Mouse (Mus musculus): ENCODE measurements at regions not wholly inside any gene's neighbourhood (a gene's known extent, or its start where the extent isn't known, plus 50 kb on each side); places are given as distances from the start of the nearest gene placed in this dataset.

DNA sequence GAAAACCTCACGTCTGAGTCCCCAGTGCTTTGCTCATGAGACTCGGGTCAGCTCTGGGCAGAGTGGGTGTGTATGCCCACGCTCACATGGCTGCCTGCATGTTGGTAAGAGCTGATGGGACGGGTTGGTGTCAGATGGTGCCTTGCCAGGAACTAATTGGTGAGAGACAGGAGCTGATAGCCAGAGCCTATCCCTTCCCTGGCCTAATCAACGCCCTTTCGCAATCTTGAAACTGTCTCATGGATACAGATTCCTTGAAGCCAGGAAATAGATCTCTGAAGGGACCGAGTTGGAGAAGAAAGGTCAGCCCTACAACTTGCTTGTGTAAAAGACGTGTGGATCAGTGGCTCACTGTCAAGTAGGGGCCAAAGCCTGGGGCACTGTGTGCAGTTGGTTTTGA is 95.3 kb upstream of the Bcl6 start:
- no peak for DNase-seq (ENCODE audit: extremely low spot score, low spot score)
- Histone ChIP-seq H3K4me3 (no peak overlapping the region), H3K27me3 (ENCODE audit: poor library complexity, severe bottlenecking) (no peaks in the 10 kb centered on the region), H3K27ac (no peak overlapping the region), H3K9me3 (no peaks in the 10 kb centered on the region), H3K36me3 (replicated peaks) (no peaks in the 10 kb centered on the region), H3K4me1 (0 out of 2 replicates have a peak, but pooled peaks cover 2% of the 10 kb centered on the region)
- WGBS, result 84% methylated on average over 8 of the region's 8 CpGs

DNA sequence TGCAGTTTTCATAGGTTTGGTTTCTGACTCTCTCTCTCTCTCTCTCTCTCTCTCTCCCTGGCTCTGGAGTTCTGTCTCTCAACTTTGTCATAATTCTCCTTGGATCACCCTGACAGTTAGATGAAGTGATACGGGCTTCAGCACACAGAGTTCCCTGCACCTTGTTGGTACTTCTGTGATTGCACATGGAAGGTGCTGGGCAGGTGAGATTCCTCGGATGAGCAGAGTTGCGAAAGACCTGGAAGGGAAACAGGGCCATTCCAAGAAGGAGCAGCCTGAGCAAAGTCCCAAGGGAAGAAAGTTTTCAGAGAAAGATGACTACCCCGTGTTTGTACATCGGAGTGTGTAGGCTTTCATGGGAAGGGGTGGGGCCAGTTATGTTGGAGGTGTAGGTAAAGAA is 91.8 kb upstream of the Bcl6 start:
- Histone ChIP-seq H3K9me3 (no peaks in the 10 kb centered on the region), H3K27ac (no peak overlapping the region), H3K36me3 (replicated peaks) (no peaks in the 10 kb centered on the region), H3K27me3 (ENCODE audit: poor library complexity, severe bottlenecking) (no peaks in the 10 kb centered on the region), H3K4me1 (0 out of 2 replicates have a peak, but pooled peaks cover 2% of the 10 kb centered on the region), H3K4me3 (no peak overlapping the region)
- 88% methylated on average over 5 of the region's 5 CpGs for WGBS
- no peak for DNase-seq (ENCODE audit: extremely low spot score, low spot score)

DNA sequence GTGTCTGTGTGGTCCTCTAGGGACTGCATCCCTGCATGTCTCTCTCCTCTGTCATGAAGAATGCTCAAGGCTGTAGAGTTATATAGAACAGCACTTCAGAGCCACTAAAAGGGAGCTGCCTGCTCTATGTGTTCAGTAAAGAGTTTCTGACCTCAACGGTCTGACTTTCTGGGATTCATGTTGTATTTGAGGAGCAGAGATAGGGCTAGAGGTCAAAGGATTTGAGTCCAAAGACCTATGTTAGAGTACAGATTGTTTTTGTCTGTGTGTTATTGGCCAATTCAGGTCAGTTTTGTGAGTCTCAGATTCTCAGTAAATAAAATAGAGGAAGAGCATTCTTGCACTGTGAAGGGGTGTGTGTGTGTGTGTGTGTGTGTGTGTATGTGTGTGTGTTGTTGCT is 90.0 kb upstream of the Bcl6 start:
- 93% methylated on average over 1 of the region's 1 CpGs for WGBS
- Histone ChIP-seq H3K27me3 (ENCODE audit: poor library complexity, severe bottlenecking) (no peaks in the 10 kb centered on the region), H3K36me3 (replicated peaks) (no peaks in the 10 kb centered on the region), H3K4me3 (no peak overlapping the region), H3K27ac (no peak overlapping the region), H3K9me3 (no peaks in the 10 kb centered on the region), H3K4me1 (0 out of 2 replicates have a peak, but pooled peaks cover 2% of the 10 kb centered on the region)
- DNase-seq (ENCODE audit: extremely low spot score, low spot score), result no peak

- no peak for DNase-seq (ENCODE audit: extremely low spot score, low spot score)
- Histone ChIP-seq H3K36me3 (replicated peaks) (no peaks in the 10 kb centered on the region), H3K27ac (no peak overlapping the region), H3K4me1 (0 out of 2 replicates have a peak, but pooled peaks cover 2% of the 10 kb centered on the region), H3K27me3 (ENCODE audit: poor library complexity, severe bottlenecking) (no peaks in the 10 kb centered on the region), H3K4me3 (no peak overlapping the region), H3K9me3 (no peaks in the 10 kb centered on the region)
- WGBS, result 78% methylated on average over 2 of the region's 2 CpGs
Observed at GRCm38 (mm10) chr16:24077428-24077827, 88.8 kb upstream of the Bcl6 start.

DNA sequence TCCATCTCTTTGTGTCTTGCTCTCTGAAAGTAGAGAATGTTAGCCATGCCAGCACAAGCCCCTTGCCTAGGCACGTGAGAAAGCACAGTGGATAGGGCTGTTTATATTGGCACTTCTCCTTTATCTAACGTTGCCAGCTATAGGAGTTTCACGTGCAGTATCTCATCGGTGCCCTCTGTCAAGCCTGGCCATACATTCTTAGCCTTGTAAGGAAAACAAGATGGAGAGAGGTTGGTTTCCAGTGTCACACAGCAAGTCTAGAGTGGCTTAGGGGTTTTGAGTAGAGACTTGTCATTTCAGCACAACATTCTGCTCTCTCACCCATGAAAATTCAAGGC is 88.1 kb upstream of the Bcl6 start:
- Histone ChIP-seq H3K36me3 (replicated peaks) (no peaks in the 10 kb centered on the region), H3K4me3 (no peak overlapping the region), H3K27me3 (ENCODE audit: poor library complexity, severe bottlenecking) (no peaks in the 10 kb centered on the region), H3K9me3 (no peaks in the 10 kb centered on the region), H3K4me1 (0 out of 2 replicates have a peak, but pooled peaks cover 1% of the 10 kb centered on the region), H3K27ac (no peak overlapping the region)
- DNase-seq (ENCODE audit: extremely low spot score, low spot score), result no peak
- 94% methylated on average over 4 of the region's 4 CpGs for WGBS

DNA sequence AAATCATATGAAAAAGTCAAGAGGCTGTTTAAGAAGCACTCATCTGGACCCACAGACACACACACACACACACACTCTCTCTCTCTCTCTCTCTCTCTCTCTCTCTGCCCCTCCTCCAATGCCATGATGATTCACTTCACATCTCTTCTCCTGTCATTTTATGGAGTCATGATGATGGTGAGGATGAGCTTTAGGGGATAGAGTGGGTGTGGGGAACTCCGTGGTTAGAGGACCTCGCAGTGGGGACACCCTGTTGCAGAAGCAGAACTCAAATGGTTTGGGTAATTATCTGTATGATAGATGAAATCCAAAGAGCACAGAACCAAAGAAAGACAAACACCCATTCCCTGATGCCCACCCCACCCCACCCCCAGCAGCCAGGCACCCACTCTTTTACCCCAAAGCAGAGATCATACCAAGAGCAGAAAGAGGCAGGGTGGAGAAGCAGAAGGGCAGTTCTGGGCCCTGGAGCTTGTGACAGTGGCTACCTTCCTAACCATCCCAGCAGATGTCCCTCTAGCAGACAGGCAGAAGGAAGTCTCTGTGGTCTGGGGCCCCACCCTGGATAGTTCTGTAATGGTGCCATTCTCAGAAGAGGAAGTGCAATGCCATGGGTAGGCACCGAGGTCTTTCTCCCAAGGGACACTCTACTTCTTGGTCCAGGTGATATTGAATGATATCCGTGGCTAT is 87.6 kb upstream of the Bcl6 start:
- no peaks in the 10 kb centered on the region for H3K27me3 ChIP-seq (ENCODE audit: poor library complexity, severe bottlenecking)
- no peaks in the 10 kb centered on the region for H3K9me3 ChIP-seq
- no peak overlapping the region for H3K4me3 ChIP-seq
- no peak overlapping the region for H3K27ac ChIP-seq
- DNase-seq (ENCODE audit: extremely low spot score, low spot score), result no peak
- no peaks in the 10 kb centered on the region for H3K4me1 ChIP-seq
- no peaks in the 10 kb centered on the region for H3K36me3 ChIP-seq (replicated peaks)
- 89% methylated on average over 4 of the region's 4 CpGs for WGBS

GRCm38 (mm10) chr16:24073613-24074244 is 85.1 kb upstream of the Bcl6 start:
- no peaks in the 10 kb centered on the region for H3K36me3 ChIP-seq (replicated peaks)
- 92% methylated on average over 8 of the region's 8 CpGs for WGBS
- no peak overlapping the region for H3K4me3 ChIP-seq

GRCm38 (mm10) chr16:24073065-24073464 is 84.4 kb upstream of the Bcl6 start:
- Histone ChIP-seq H3K4me3 (no peak overlapping the region), H3K36me3 (replicated peaks) (no peaks in the 10 kb centered on the region), H3K4me1 (0 out of 2 replicates have a peak, but pooled peaks cover 4% of the 10 kb centered on the region), H3K27me3 (ENCODE audit: poor library complexity, severe bottlenecking) (no peaks in the 10 kb centered on the region), H3K27ac (no peak overlapping the region), H3K9me3 (no peaks in the 10 kb centered on the region)
- WGBS, result 91% methylated on average over 6 of the region's 6 CpGs
- DNase-seq (ENCODE audit: extremely low spot score, low spot score), result no peak

More at GRCm38 (mm10) chr16:24073613-24074244, 85.1 kb upstream of the Bcl6 start:
- Histone ChIP-seq H3K27me3 (ENCODE audit: poor library complexity, severe bottlenecking) (no peaks in the 10 kb centered on the region), H3K27ac (no peak overlapping the region), H3K4me1 (no peaks in the 10 kb centered on the region), H3K9me3 (no peaks in the 10 kb centered on the region)
- DNase-seq (ENCODE audit: extremely low spot score, low spot score), result no peak

DNA sequence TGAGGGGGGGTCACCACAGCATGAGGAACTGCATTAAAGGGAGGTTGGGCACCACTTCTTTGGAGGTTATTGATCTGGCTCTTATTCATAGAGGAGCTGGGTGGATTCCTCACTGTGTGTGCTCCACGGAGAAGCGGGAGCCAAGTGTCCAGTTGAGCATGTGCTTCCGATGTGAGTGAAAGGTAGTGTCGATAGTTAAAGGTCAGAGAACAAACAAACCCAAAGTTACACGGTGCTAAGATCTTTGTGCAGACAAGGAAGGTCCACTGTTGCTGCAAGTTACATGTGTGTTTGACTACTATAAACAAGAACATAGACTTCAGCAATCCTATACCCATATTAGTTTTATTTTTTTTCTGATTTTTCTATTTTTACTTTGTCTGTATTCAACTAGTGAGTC is 80.8 kb upstream of the Bcl6 start:
- H3K4me3 ChIP-seq, result no peak overlapping the region
- no peaks in the 10 kb centered on the region for H3K27me3 ChIP-seq (ENCODE audit: poor library complexity, severe bottlenecking)
- no peaks in the 10 kb centered on the region for H3K9me3 ChIP-seq
- no peaks in the 10 kb centered on the region for H3K36me3 ChIP-seq (replicated peaks)
- DNase-seq (ENCODE audit: extremely low spot score, low spot score), result no peak
- H3K27ac ChIP-seq, result no peak overlapping the region
- peaks cover 9% of the 10 kb centered on the region; the same call in 1 of the 2 replicates for H3K4me1 ChIP-seq
- WGBS, result 91% methylated on average over 5 of the region's 5 CpGs

DNA sequence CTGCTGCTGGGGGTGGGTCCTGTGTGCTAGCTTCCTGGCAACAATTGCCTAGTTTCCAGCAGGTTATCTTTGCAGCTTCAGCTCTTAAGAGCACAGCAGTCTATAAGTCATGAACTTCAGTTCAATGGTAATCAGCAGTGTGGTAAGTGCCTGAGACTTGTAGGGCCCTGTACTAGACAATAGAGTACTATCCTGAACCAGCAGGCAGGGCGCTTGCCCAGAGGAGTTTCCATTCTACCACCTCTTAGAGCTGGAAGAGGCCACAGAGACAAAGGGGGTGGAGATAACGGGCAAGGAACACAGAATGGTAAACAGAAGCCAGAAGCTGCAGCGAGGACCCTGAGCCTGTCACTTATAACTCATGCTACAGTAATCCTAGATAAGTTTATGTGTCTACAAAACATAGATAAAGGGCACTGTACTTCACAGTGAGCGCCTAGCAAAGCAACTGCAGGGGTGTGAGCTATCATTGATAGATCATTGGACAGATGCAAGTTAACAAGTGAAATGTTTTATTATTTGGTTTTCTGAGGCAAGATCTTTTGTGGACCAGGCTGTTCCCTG is 79.7 kb upstream of the Bcl6 start:
- WGBS, result 50% methylated on average over 4 of the region's 4 CpGs
- H3K27ac ChIP-seq, result no peak overlapping the region
- H3K4me1 ChIP-seq, result peaks cover 9% of the 10 kb centered on the region; the same call in 1 of the 2 replicates
- no peaks in the 10 kb centered on the region for H3K9me3 ChIP-seq
- no peaks in the 10 kb centered on the region for H3K36me3 ChIP-seq (replicated peaks)
- DNase-seq (ENCODE audit: extremely low spot score, low spot score), result no peak
- H3K27me3 ChIP-seq (ENCODE audit: poor library complexity, severe bottlenecking), result no peaks in the 10 kb centered on the region
- H3K4me3 ChIP-seq, result no peak overlapping the region

- DNase-seq (ENCODE audit: extremely low spot score, low spot score), result no peak
- peaks cover 6% of the 10 kb centered on the region for H3K4me1 ChIP-seq
- H3K27ac ChIP-seq, result no peak overlapping the region
- H3K9me3 ChIP-seq, result no peaks in the 10 kb centered on the region
- no peak overlapping the region for H3K4me3 ChIP-seq
- no peaks in the 10 kb centered on the region for H3K36me3 ChIP-seq (replicated peaks)
- no peaks in the 10 kb centered on the region for H3K27me3 ChIP-seq (ENCODE audit: poor library complexity, severe bottlenecking)
- 79% methylated on average over 5 of the region's 5 CpGs for WGBS
Observed at GRCm38 (mm10) chr16:24062314-24062713, 73.7 kb upstream of the Bcl6 start.

DNA sequence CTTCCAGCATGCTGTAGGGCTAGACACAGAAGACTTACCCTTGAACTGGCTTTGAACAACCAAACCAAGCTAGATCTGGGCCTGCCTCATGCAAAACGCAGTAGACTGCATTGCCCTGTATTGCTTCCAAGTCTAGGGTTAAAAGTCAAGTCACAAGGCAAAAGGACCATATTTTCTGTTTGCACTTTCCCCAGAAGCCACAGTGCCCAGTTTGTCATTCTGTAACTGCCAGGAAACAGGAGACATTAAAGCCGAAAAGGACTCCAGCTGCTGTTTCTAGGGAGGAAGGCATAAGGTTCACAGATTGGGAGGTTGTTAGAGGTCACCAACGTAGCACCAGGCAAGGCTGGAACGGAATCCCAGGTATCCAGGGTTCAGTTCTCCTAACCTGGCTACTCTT is 72.8 kb upstream of the Bcl6 start:
- Histone ChIP-seq H3K9me3 (no peaks in the 10 kb centered on the region), H3K4me1 (peaks cover 14% of the 10 kb centered on the region), H3K27me3 (ENCODE audit: poor library complexity, severe bottlenecking) (no peaks in the 10 kb centered on the region), H3K27ac (no peak overlapping the region), H3K4me3 (no peak overlapping the region), H3K36me3 (replicated peaks) (no peaks in the 10 kb centered on the region)
- 81% methylated on average over 4 of the region's 4 CpGs for WGBS
- no peak for DNase-seq (ENCODE audit: extremely low spot score, low spot score)

- peaks cover 18% of the 10 kb centered on the region for H3K4me1 ChIP-seq
- no peak overlapping the region for H3K27ac ChIP-seq
- H3K36me3 ChIP-seq (replicated peaks), result no peaks in the 10 kb centered on the region
- H3K4me3 ChIP-seq, result no peak overlapping the region
- H3K27me3 ChIP-seq (ENCODE audit: poor library complexity, severe bottlenecking), result no peaks in the 10 kb centered on the region
- H3K9me3 ChIP-seq, result no peaks in the 10 kb centered on the region
- no peak for DNase-seq (ENCODE audit: extremely low spot score, low spot score)
- 78% methylated on average over 4 of the region's 4 CpGs for WGBS
Observed at GRCm38 (mm10) chr16:24059090-24059600, 70.5 kb upstream of the Bcl6 start.

All from forebrain, embryonic 10.5 days (tissue).